Mouse (Mus musculus): ENCODE data around the gene Chn2. TPM values are rescaled to one million over a fixed set of nuclear protein-coding genes. Genes with fewer than 3 reads are reported as not detected.
A peak's percentile ranks its signal among the peaks of the same experiment; 100 is the strongest.

The Chn2 gene
- polyA plus RNA-seq, 1 experiment from 2014 or later, result 20.2 TPM

DNA sequence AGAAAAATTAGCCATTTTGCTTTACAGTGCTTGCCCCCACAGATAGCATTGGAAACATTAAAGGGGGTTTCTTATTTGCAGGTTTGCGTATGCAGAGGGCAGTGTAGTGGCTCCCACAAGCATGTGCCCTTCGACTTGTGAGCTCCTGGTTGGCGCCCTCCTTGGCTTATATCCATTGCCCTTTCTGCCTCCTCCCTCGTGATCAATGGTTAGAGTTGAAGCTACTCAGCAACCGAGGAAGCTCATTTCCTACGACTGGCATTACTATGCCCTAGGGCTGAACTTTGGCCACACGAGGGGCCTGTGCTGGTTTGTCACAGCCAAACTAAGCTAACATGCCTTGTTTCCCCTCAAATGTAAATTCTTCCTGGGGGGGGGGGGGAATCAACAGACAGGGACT lies 11.8 kb downstream of the Chn2 start:
- Histone ChIP-seq H3K4me1 (ENCODE audit: control insufficient read depth, insufficient read depth, low read length) (no peaks in the 10 kb centered on the region; the same call in 1 of the 2 replicates), H3K36me3 (ENCODE audit: control insufficient read depth, insufficient read depth, low read length) (no peaks in the 10 kb centered on the region), H3K4me3 (ENCODE audit: low read length) (no peak overlapping the region), H3K9ac (ENCODE audit: low read depth, low read length) (no peak overlapping the region), H3K9me3 (ENCODE audit: control insufficient read depth, low read length) (no peaks in the 10 kb centered on the region), H3K27ac (ENCODE audit: low read length) (no peak overlapping the region), H3K27me3 (replicated peaks; ENCODE audit: control insufficient read depth, insufficient read depth, low read length) (no peaks in the 10 kb centered on the region), H3K4me2 (ENCODE audit: low read depth, low read length) (no peak overlapping the region)
- peak; percentile 30; the same call in 1 of the 2 replicates for ATAC-seq
- 55% methylated on average over 7 of the region's 7 CpGs for WGBS

DNA sequence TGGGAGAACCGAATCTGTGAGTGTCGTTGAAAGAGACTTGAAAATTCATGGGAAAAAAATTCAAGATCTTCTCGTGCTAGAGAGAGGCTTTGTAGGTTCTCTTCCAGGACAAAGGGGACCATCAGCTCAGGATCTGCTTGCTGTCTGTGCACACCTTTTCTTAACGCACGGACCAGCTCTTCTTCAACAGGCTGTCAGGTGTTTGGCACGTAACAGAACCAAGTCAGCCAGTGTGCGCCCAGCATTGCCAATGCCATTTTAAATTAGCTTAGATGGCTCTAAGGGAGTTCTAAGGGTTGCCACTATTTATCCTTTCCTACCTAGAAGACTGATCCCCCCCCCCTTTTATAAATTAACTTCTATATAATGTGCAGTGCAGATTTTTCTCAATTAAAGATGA lies 12.8 kb downstream of the Chn2 start:
- Histone ChIP-seq H3K9ac (ENCODE audit: low read depth, low read length) (no peak overlapping the region), H3K9me3 (ENCODE audit: control insufficient read depth, low read length) (no peaks in the 10 kb centered on the region), H3K36me3 (ENCODE audit: control insufficient read depth, insufficient read depth, low read length) (no peaks in the 10 kb centered on the region), H3K4me1 (ENCODE audit: control insufficient read depth, insufficient read depth, low read length) (no peaks in the 10 kb centered on the region; the same call in 1 of the 2 replicates), H3K27ac (ENCODE audit: low read length) (no peak overlapping the region), H3K4me3 (ENCODE audit: low read length) (no peak overlapping the region), H3K4me2 (ENCODE audit: low read depth, low read length) (no peak overlapping the region), H3K27me3 (replicated peaks; ENCODE audit: control insufficient read depth, insufficient read depth, low read length) (no peaks in the 10 kb centered on the region)
- no peak for ATAC-seq
- 91% methylated on average over 7 of the region's 7 CpGs for WGBS

DNA sequence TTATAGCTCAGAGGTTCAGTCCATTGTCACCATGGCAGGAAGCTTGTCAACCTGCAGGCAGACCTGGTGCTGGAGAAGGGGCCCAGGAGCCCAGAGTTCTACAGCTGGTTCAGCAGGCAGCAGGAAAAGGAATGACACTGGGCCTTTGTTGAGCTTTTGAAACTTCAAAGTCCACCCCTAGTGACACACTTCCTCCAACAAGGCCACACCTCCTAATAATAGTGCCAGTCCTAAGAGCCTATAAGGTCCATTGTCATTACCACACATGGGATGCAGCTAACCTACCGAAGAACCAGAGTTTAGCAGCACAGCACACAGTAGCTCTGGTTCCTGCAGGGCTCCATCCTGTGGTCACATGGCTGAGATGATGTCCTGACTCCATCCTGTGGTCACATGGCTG lies 13.3 kb downstream of the Chn2 start:
- no peak overlapping the region for H3K4me3 ChIP-seq (ENCODE audit: low read length)
- H3K9ac ChIP-seq (ENCODE audit: low read depth, low read length), result no peak overlapping the region
- no peak overlapping the region for H3K27ac ChIP-seq (ENCODE audit: low read length)
- no peaks in the 10 kb centered on the region; the same call in 1 of the 2 replicates for H3K4me1 ChIP-seq (ENCODE audit: control insufficient read depth, insufficient read depth, low read length)
- WGBS, result 68% methylated on average over 1 of the region's 1 CpGs
- H3K27me3 ChIP-seq (replicated peaks; ENCODE audit: control insufficient read depth, insufficient read depth, low read length), result no peaks in the 10 kb centered on the region
- no peak overlapping the region for H3K4me2 ChIP-seq (ENCODE audit: low read depth, low read length)
- H3K9me3 ChIP-seq (ENCODE audit: control insufficient read depth, low read length), result no peaks in the 10 kb centered on the region
- peak; percentile 37; the same call in 1 of the 2 replicates for ATAC-seq
- no peaks in the 10 kb centered on the region for H3K36me3 ChIP-seq (ENCODE audit: control insufficient read depth, insufficient read depth, low read length)

DNA sequence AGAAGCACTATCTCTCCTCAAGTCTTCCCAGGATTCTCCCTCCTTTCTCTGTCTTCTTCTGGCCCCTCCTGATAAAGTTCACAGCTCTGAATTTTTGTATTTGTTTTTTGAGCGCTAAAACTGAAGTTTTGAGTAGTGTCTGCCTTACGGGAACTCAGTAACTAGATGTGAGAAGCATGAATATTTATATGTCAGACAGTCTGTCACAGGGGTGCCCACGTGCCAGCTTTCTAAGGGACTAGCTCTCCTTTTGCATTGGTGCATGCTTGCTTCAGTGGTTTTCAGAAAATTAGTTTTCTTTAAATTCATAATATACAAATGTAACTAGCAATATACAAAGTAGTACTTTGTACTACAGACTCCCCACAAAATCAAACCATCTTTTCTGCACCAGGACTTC lies 14.0 kb downstream of the Chn2 start:
- no peak overlapping the region for H3K4me2 ChIP-seq (ENCODE audit: low read depth, low read length)
- no peak overlapping the region for H3K9ac ChIP-seq (ENCODE audit: low read depth, low read length)
- no peaks in the 10 kb centered on the region for H3K27me3 ChIP-seq (replicated peaks; ENCODE audit: control insufficient read depth, insufficient read depth, low read length)
- H3K4me3 ChIP-seq (ENCODE audit: low read length), result no peak overlapping the region
- no peak for ATAC-seq
- H3K27ac ChIP-seq (ENCODE audit: low read length), result no peak overlapping the region
- WGBS, result 85% methylated on average over 3 of the region's 3 CpGs
- no peaks in the 10 kb centered on the region for H3K9me3 ChIP-seq (ENCODE audit: control insufficient read depth, low read length)
- H3K36me3 ChIP-seq (ENCODE audit: control insufficient read depth, insufficient read depth, low read length), result no peaks in the 10 kb centered on the region
- H3K4me1 ChIP-seq (ENCODE audit: control insufficient read depth, insufficient read depth, low read length), result no peaks in the 10 kb centered on the region; the same call in 1 of the 2 replicates

DNA sequence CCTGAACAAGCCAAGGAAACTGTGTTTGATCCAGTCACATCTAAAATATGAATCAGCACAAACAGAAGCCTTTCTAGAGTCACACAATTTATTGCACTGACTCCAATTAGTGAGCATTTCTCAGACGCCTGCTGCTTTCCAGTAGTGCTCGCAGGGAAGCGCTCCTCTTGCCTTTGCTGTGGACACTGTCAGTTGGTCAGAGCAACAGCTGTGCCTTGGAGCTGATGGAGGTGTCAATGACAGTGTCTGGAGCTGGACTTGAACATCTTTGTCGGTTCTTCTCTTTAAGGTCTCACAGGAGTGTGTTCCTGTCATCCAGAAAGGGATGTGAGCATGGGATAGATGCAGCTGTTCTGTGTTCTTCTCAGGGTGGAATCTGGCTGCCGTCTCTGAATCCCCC lies 16.0 kb downstream of the Chn2 start:
- Histone ChIP-seq H3K4me1 (ENCODE audit: control insufficient read depth, insufficient read depth, low read length) (peaks cover 4% of the 10 kb centered on the region; the same call in 1 of the 2 replicates), H3K27me3 (replicated peaks; ENCODE audit: control insufficient read depth, insufficient read depth, low read length) (no peaks in the 10 kb centered on the region), H3K27ac (ENCODE audit: low read length) (no peak overlapping the region), H3K9me3 (ENCODE audit: control insufficient read depth, low read length) (no peaks in the 10 kb centered on the region), H3K36me3 (ENCODE audit: control insufficient read depth, insufficient read depth, low read length) (no peaks in the 10 kb centered on the region), H3K4me3 (ENCODE audit: low read length) (no peak overlapping the region), H3K9ac (ENCODE audit: low read depth, low read length) (no peak overlapping the region), H3K4me2 (ENCODE audit: low read depth, low read length) (no peak overlapping the region)
- 76% methylated on average over 5 of the region's 5 CpGs for WGBS
- ATAC-seq, result no peak

DNA sequence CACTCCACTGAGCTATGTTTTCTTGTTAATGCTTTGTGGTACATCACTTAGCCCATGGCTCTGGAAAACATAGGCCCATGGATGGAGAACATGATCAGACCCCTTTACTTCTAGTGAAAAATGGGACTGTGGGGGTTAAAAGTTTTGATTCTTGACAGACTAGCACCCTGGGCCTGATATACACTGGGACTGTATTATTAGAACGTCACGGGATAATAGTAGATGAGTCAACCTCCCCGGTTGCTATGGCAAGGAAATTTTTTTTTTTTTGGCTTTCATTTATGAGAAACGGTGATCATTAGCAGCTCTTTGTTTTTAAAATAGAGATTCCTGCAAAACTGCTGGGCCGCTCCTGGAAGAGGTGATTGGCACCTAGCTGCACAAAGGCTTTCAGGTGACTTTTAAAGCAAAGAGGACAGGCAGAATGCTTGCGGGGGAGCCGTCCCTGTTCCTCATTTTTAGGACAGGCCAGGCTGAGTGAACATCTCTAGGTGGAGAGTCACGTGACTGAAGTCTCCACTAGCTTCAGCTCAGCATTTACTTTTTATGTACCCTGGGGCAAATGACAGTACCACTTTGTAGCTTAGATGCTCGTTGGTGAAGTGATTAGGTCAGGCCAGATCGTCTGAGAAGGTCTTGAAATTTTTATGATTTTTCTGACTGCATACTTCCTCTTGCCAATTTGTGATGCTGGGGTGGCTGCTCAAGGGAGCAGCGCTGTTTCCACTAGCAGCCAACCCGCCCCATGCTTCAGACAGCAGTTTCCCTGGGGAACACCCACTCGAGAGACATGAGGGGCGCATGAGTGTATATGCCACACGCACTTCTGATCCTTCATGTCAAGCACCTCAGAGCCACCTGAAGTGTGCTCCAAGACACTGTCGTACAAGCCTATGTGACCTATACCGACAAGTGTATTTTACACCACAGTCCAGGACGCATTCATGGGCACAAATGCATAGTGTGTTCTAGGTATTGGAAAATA lies 17.5 kb downstream of the Chn2 start:
- H3K27ac ChIP-seq (ENCODE audit: low read length), result no peak overlapping the region

DNA sequence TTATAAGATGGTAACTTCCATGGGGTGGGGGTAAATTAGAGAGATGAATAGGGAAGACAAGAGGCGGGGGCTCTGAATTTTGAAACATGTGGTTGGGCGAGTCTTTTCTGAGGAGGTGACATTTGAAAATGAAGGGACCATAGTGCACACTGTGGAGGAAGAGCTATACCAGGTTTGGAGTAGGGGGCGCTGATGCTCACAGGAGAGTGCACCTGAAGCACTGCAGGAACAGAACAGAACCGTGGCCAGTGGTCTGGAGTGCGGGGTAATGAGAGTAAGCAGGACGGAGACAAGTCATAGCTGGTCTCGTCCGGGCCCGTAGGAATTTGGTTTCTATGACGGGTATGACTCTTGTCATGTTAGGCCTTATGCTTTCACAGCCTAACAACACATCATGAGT lies 18.3 kb downstream of the Chn2 start:
- no peak for ATAC-seq
- no peaks in the 10 kb centered on the region for H3K36me3 ChIP-seq (ENCODE audit: control insufficient read depth, insufficient read depth, low read length)
- H3K4me2 ChIP-seq (ENCODE audit: low read depth, low read length), result no peak overlapping the region
- H3K27ac ChIP-seq (ENCODE audit: low read length), result no peak overlapping the region
- H3K4me1 ChIP-seq (ENCODE audit: control insufficient read depth, insufficient read depth, low read length), result peaks cover 4% of the 10 kb centered on the region
- H3K4me3 ChIP-seq (ENCODE audit: low read length), result no peak overlapping the region
- 83% methylated on average over 10 of the region's 10 CpGs for WGBS
- no peaks in the 10 kb centered on the region for H3K9me3 ChIP-seq (ENCODE audit: control insufficient read depth, low read length)
- no peaks in the 10 kb centered on the region for H3K27me3 ChIP-seq (replicated peaks; ENCODE audit: control insufficient read depth, insufficient read depth, low read length)
- no peak overlapping the region for H3K9ac ChIP-seq (ENCODE audit: low read depth, low read length)

More for the DNA sequence above, 17.5 kb downstream of the Chn2 start:
- H3K27me3 ChIP-seq (replicated peaks; ENCODE audit: control insufficient read depth, insufficient read depth, low read length), result no peaks in the 10 kb centered on the region
- H3K4me1 ChIP-seq (ENCODE audit: control insufficient read depth, insufficient read depth, low read length), result peaks cover 4% of the 10 kb centered on the region
- no peaks in the 10 kb centered on the region for H3K9me3 ChIP-seq (ENCODE audit: control insufficient read depth, low read length)
- H3K4me3 ChIP-seq (ENCODE audit: low read length), result no peak overlapping the region
- no peaks in the 10 kb centered on the region for H3K36me3 ChIP-seq (ENCODE audit: control insufficient read depth, insufficient read depth, low read length)
- H3K4me2 ChIP-seq (ENCODE audit: low read depth, low read length), result no peak overlapping the region
- no peak for ATAC-seq
- H3K9ac ChIP-seq (ENCODE audit: low read depth, low read length), result no peak overlapping the region
- 71% methylated on average over 18 of the region's 18 CpGs for WGBS

DNA sequence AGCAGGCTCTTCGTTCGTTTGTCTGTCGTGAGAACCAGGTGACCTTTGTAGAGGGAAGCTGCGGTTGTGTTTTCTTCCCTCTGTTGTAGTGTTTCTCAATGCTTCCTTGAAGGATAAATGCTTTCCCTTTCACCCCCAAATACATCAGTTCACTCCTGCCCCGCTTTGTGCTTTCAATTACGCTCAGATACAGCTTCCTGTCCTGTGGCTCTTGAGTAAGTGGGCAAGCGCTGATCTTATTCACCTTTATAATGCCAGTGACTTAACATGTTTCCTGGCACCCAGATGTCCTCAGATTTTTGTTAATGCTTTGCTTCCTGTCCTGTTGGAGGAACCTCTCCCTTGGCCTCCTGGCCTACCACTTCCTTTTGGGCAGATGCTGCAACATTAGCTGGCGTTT lies 19.5 kb downstream of the Chn2 start:
- Histone ChIP-seq H3K27ac (ENCODE audit: low read length) (no peak overlapping the region), H3K36me3 (ENCODE audit: control insufficient read depth, insufficient read depth, low read length) (no peaks in the 10 kb centered on the region), H3K4me2 (ENCODE audit: low read depth, low read length) (no peak overlapping the region), H3K4me1 (ENCODE audit: control insufficient read depth, insufficient read depth, low read length) (peaks cover 8% of the 10 kb centered on the region), H3K9ac (ENCODE audit: low read depth, low read length) (no peak overlapping the region), H3K9me3 (ENCODE audit: control insufficient read depth, low read length) (no peaks in the 10 kb centered on the region), H3K27me3 (replicated peaks; ENCODE audit: control insufficient read depth, insufficient read depth, low read length) (no peaks in the 10 kb centered on the region), H3K4me3 (ENCODE audit: low read length) (no peak overlapping the region)
- no peak for ATAC-seq
- 66% methylated on average over 8 of the region's 8 CpGs for WGBS

DNA sequence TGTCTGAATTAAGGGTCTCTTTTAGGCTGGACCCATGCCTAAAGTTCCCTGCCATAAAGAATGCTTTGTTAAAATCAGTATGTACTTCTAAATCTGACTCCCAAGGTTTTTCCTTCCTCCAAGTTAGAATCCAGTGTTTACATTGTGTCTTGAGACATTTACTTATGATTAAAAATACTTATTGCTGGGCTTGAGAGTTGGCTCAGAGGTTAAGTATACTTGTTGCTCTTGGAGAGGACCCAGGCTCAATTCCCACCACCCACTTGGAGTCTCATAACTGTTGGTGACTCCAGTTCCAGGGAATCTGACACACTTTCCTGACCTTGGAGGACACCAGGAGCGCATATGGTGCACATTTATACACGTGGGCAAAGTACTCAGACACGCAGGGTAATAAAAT lies 20.9 kb downstream of the Chn2 start:
- Histone ChIP-seq H3K4me1 (ENCODE audit: control insufficient read depth, insufficient read depth, low read length) (peaks cover 8% of the 10 kb centered on the region), H3K36me3 (ENCODE audit: control insufficient read depth, insufficient read depth, low read length) (no peaks in the 10 kb centered on the region), H3K4me2 (ENCODE audit: low read depth, low read length) (no peak overlapping the region), H3K27ac (ENCODE audit: low read length) (no peak overlapping the region), H3K4me3 (ENCODE audit: low read length) (no peak overlapping the region), H3K27me3 (replicated peaks; ENCODE audit: control insufficient read depth, insufficient read depth, low read length) (no peaks in the 10 kb centered on the region), H3K9me3 (ENCODE audit: control insufficient read depth, low read length) (no peaks in the 10 kb centered on the region), H3K9ac (ENCODE audit: low read depth, low read length) (no peak overlapping the region)
- 80% methylated on average over 3 of the region's 3 CpGs for WGBS
- ATAC-seq, result no peak
